Mouse (Mus musculus) stomach, postnatal 0 days (tissue): ENCODE data around the gene Adamtsl1. TPM values are rescaled to one million over a fixed set of nuclear protein-coding genes. Genes with fewer than 3 reads are reported as not detected.

Experiments used
- ATAC-seq: fragments of 200-750 bp; cut with Nextera tagmentation; 2 replicates; pipeline ENCODE4 v1.8.0; 2017; ENCODE audit not compliant: low FRiP score, low TSS enrichment
- DNase-seq: peaks from one replicate; pipeline ENCODE4 v3.0.0-alpha.2; 2016; ENCODE audit warnings: low spot score
- H3K27ac ChIP-seq: fragments of 300-500 bp; sonication (generic); replicated peaks from 2 replicates; pipeline ENCODE4 v1.5.1; 2014; ENCODE audit warnings: mild to moderate bottlenecking, control low read depth
- H3K27me3 ChIP-seq: fragments of 300-500 bp; sonication (generic); 2 replicates; pipeline ENCODE4 v1.6.1; 2014; ENCODE audit warnings: low read length; ENCODE audit not compliant: control insufficient read depth, insufficient read depth
- H3K36me3 ChIP-seq: fragments of 300-500 bp; sonication (generic); 2 replicates; pipeline ENCODE4 v1.6.1; 2014; ENCODE audit warnings: low read length, mixed read lengths; ENCODE audit not compliant: control insufficient read depth, insufficient read depth
- H3K4me1 ChIP-seq: fragments of 300-500 bp; sonication (generic); replicated peaks from 2 replicates; pipeline ENCODE4 v1.6.1; 2014; ENCODE audit warnings: antibody characterized with exemption; ENCODE audit not compliant: control insufficient read depth, insufficient read depth
- H3K4me2 ChIP-seq: fragments of 300-500 bp; sonication (generic); replicated peaks from 2 replicates; pipeline ENCODE4 v1.6.1; 2014; ENCODE audit warnings: low read depth, mild to moderate bottlenecking, control low read depth, moderate library complexity
- H3K4me3 ChIP-seq: fragments of 300-500 bp; sonication (generic); 2 replicates; pipeline ENCODE4 v1.5.1; 2014; ENCODE audit warnings: low read depth, low read length, control low read depth
- H3K9ac ChIP-seq: fragments of 300-500 bp; sonication (generic); 2 replicates; pipeline ENCODE4 v1.6.1; 2014; ENCODE audit warnings: mild to moderate bottlenecking, low read length, control low read depth, mixed read lengths
- H3K9me3 ChIP-seq: fragments of 300-500 bp; sonication (generic); 2 replicates; pipeline ENCODE4 v1.6.1; 2016; ENCODE audit warnings: low read length; ENCODE audit not compliant: control insufficient read depth
- CTCF ChIP-seq: IDR thresholded peaks from 2 replicates; pipeline ENCODE4 v1.5.1; 2016; ENCODE audit warnings: antibody characterized with exemption, low read depth, mild to moderate bottlenecking, moderate library complexity
- EP300 ChIP-seq: optimal IDR thresholded peaks from 2 replicates; pipeline ENCODE3; 2016; ENCODE audit warnings: antibody characterized with exemption
- WGBS: fragments of 180-500 bp; shearing (Covaris S2); extraction: QIAGEN DNeasy Blood & Tissue Kit; methylation state at CpG from one replicate; pipeline ENCODE4 v1.1.7; 2014; 5-methylcytosine and 5-hydroxymethylcytosine counted together
- polyA plus RNA-seq: library from polyadenylated mRNA; unstranded; fragments of >200 nt; fragmentation: Nextera tagmentation; extraction: Ambion mirVana; gene quantifications from 2 replicates; pipeline ENCODE4 v1.2.1, GENCODE M21; 2015

Gene Adamtsl1
- polyA plus RNA-seq, 1 experiment from 2014 or later, result 7.3 TPM

GRCm38 (mm10) chr4:86395636-86396035, 881.7 kb downstream of the Adamtsl1 start:
- ATAC-seq (no peak), DNase-seq (no peak)
- Histone ChIP-seq H3K36me3 (no peaks in the 10 kb centered on the region), H3K4me2 (no peak overlapping the region), H3K27ac (no peak overlapping the region), H3K9me3 (no peaks in the 10 kb centered on the region), H3K9ac (no peak overlapping the region), H3K4me1 (no peaks in the 10 kb centered on the region), H3K27me3 (no peaks in the 10 kb centered on the region), H3K4me3 (no peak overlapping the region)
- WGBS, result 86% methylated on average over 6 of the region's 6 CpGs
- TF ChIP-seq EP300, result no peak
- no peak for TF ChIP-seq CTCF

DNA sequence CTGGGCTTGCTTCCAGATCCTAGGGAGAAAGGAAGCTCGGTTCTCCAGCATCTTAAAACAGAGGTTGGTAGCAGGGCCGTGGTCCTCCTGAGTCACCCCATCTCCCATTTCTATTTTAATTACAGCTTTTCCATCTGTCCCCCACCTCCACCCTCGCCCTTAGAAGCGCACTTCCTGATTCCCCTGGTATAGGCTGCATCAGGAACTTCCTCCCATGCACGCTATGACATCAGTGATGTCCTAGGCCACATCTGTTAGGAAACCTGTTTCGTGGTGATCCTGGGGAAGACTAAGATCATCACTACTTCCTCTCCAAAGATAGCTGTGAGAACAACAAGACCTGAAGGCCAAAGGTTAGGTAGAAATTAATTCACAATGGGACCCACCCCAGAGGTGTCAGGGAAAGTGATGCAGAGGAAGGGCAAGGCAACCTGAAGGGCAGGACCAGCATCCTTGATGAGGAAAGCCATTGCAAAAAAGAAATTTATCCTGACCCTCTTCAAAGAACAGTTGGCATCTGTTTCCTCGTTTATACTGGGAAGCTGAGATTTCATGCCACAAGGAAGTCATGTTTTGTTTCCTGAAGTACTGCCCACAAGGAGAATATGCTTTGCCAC, 882.8 kb downstream of the Adamtsl1 start:
- no peaks in the 10 kb centered on the region for H3K27me3 ChIP-seq
- no peak overlapping the region for H3K27ac ChIP-seq
- WGBS, result 71% methylated on average over 7 of the region's 7 CpGs
- H3K4me1 ChIP-seq, result no peaks in the 10 kb centered on the region
- H3K4me3 ChIP-seq, result no peak overlapping the region
- TF ChIP-seq CTCF (no peak), EP300 (no peak)
- H3K9me3 ChIP-seq, result no peaks in the 10 kb centered on the region
- no peak overlapping the region for H3K9ac ChIP-seq
- no peaks in the 10 kb centered on the region for H3K36me3 ChIP-seq
- H3K4me2 ChIP-seq, result no peak overlapping the region
- DNase-seq, result no peak
- ATAC-seq, result no peak

DNA sequence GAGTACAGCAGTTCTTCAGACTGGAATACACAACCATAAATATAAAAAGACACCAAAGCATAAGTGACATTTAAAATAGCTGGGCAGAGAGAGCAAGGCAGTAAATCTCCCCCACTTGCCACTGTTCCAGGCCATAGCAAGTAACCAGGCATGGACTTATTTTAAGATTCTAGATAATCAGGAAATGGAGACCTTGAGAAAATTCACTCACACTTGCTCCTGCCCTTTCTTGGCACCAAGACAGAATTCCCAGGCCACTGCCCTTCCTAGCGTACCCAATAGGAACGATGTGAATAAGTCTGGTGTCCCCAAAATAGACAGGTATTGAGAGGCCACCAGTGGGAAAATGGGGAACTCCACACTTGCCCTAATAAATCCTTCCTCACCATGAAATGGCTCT, 883.5 kb downstream of the Adamtsl1 start:
- ATAC-seq (no peak), DNase-seq (no peak)
- Histone ChIP-seq H3K36me3 (no peaks in the 10 kb centered on the region), H3K27me3 (no peaks in the 10 kb centered on the region), H3K4me2 (no peak overlapping the region), H3K4me3 (no peak overlapping the region), H3K4me1 (no peaks in the 10 kb centered on the region), H3K9me3 (no peaks in the 10 kb centered on the region), H3K27ac (no peak overlapping the region), H3K9ac (no peak overlapping the region)
- WGBS, result 72% methylated on average over 2 of the region's 2 CpGs
- TF ChIP-seq CTCF, result no peak
- no peak for TF ChIP-seq EP300

- H3K27me3 ChIP-seq, result no peaks in the 10 kb centered on the region
- no peak for ATAC-seq
- DNase-seq, result no peak
- H3K27ac ChIP-seq, result no peak overlapping the region
- no peaks in the 10 kb centered on the region for H3K36me3 ChIP-seq
- no peaks in the 10 kb centered on the region for H3K4me1 ChIP-seq
- no peaks in the 10 kb centered on the region for H3K9me3 ChIP-seq
- no peak for TF ChIP-seq CTCF
- TF ChIP-seq EP300, result no peak
- H3K4me2 ChIP-seq, result no peak overlapping the region
- no peak overlapping the region for H3K4me3 ChIP-seq
- WGBS, result 47% methylated on average over 3 of the region's 3 CpGs
- no peak overlapping the region for H3K9ac ChIP-seq
Measured at GRCm38 (mm10) chr4:86401116-86401515, 887.1 kb downstream of the Adamtsl1 start.

- Histone ChIP-seq H3K36me3 (no peaks in the 10 kb centered on the region), H3K4me1 (no peaks in the 10 kb centered on the region), H3K4me2 (no peak overlapping the region), H3K9me3 (no peaks in the 10 kb centered on the region), H3K9ac (no peak overlapping the region), H3K4me3 (no peak overlapping the region), H3K27me3 (no peaks in the 10 kb centered on the region), H3K27ac (no peak overlapping the region)
- TF ChIP-seq EP300, result no peak
- no peak for TF ChIP-seq CTCF
- DNase-seq (no peak), ATAC-seq (no peak)
- 42% methylated on average over 7 of the region's 7 CpGs for WGBS
Measured at GRCm38 (mm10) chr4:86406501-86407199, 892.7 kb downstream of the Adamtsl1 start.

- no peak for ATAC-seq
- no peaks in the 10 kb centered on the region for H3K9me3 ChIP-seq
- WGBS, result 70% methylated on average over 3 of the region's 3 CpGs
- H3K27me3 ChIP-seq, result no peaks in the 10 kb centered on the region
- TF ChIP-seq CTCF (no peak), EP300 (no peak)
- H3K4me3 ChIP-seq, result no peak overlapping the region
- no peaks in the 10 kb centered on the region for H3K36me3 ChIP-seq
- H3K9ac ChIP-seq, result no peak overlapping the region
- no peak overlapping the region for H3K4me2 ChIP-seq
- H3K4me1 ChIP-seq, result no peaks in the 10 kb centered on the region
- H3K27ac ChIP-seq, result no peak overlapping the region
- DNase-seq, result no peak
Measured at GRCm38 (mm10) chr4:86407200-86407527, 893.2 kb downstream of the Adamtsl1 start.
